Mouse (Mus musculus) adrenal gland, postnatal 36 days (tissue): ENCODE results near the gene Epb41l4b. TPM values are rescaled to one million over a fixed set of nuclear protein-coding genes. Genes with fewer than 3 reads are reported as not detected.

Source experiments
- DNase-seq, 2 experiments: peaks; one replicate each; pipeline ENCODE4 v3.0.0; 2021; ENCODE audit warnings: mixed read lengths in 1 of 2
- total RNA-seq, 2 experiments: library from RNA; stranded (reverse); gene quantifications; 2 replicates each; pipeline ENCODE4 v1.2.3; 2021

Gene Epb41l4b
- total RNA-seq, 2 experiments from 2014 or later, result 1.7 to 2.1 TPM

DNA sequence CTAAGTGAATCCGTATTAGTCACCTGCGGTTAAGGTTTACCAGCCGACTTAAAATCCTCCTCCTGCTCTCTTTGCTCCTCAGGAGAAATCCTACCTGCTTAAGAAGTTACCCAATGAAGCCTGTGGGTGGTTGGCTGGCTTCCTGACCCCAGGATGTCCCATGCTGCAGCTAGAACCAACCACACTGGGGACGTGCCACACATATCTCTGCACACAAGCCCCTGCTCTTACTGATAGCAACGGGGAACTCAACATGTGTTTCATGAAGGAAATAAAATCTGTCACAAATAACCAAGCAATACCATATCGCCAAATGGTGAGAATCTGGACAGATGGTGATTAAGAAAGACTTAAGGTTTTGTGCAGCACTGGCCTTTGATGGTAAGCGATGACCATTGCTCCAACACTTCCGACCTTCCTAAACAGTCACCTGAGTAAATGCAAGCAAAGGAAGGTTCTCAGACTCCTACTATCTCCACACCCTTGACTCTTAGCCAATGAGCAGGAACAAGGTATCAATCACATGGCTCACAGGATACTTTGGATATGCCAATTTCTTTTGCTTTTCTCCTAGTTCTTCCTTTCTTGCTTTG lies 131.7 kb downstream of the Epb41l4b start:
- no peak for DNase-seq

DNA sequence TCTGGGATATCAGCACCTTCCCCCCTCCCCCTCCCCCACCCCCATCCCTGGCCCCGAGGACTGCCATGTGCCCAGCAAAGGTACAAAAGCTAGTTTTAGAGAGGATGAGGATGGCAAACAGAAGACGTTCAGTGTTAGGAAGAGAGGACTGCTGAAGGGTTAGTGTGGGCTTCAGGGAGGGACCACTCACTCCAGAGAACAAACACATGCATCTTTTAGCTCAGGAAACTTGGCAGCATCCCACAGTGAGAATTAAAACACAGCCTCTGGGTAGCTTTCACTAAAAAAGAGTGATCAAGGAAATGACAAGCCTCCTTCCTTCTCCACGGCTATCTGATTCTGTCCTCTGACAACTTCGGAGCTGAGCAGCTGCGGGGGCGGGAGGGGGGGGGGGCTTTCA lies 132.3 kb downstream of the Epb41l4b start:
- no peak for DNase-seq

DNA sequence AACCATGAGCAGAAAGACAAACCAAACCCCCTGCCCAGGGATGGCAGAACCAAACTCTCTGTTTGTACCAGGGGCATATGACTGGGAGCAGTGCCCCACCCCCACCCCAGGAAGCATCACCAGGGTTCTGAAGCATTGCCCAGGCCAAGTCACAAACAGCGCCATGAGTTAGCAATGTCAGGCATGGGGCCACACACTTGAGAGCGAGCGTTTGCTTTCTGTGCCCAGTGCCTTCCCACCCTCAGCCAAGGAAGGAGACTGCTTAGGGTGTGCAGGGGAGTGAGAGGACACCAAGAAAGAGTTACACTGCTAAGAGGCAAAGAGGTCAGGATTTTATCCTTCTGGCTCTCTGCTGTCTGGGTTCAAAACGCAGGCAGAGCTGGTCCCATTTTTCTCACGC lies 132.8 kb downstream of the Epb41l4b start:
- DNase-seq, result no peak

DNA sequence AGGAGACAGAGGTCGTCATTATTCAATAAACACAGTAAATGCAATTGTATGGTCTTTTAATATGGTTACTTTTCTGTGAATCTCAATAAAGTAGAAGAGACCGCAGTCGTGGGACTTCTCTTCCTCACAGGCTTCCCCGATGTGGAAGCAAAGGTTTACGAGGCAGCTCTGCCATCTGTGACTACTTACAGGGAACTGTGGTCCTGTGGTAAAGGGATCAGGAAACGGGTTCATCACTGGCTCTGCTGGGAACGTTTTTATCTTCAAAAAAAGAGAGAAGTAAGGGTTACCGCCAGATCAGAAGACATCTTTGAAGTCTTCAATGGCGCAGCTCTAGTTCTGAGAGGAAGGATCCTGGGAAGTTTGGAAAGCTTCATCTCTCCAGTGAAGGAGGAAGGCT lies 135.5 kb downstream of the Epb41l4b start:
- no peak for DNase-seq

DNA sequence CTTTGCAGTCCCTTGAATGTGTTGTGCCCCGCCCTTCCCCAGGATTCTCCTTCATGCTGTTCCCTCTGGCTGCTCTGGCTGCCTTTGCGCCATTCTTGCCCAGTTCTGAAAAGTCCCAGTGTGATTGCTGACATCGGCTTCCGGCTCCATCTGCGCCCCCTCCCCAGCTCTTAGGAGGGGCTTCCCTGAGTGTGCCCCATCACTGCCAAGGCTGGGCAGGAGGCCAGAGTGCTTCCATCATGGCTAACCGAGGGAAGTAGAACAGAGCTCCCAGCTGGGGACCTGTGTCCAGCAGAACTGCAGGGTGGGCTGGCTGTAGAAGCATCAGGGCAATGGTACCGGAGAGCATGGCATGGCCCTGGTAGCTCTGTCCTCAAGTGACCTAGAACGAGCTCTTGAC lies 138.2 kb downstream of the Epb41l4b start:
- DNase-seq, result no peak

DNA sequence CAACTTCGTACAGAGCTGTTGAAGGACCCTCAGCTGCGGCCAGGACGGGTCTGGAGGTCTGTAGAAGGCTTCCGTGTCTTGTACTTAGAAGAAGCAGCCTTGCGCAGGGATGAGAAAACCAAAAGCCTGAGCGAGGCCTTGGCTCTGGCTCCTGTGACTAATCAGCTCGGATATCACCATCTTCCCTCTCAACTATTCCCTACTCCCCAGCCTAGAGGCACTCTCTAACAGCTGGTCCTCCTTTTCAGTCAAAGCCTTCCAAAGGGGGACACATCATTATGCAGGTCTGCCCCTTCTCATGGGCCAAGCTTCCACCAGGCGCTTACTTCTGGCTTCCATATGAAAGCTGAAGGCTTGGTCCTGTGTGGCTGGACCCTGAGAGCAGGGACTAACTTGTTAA lies 139.4 kb downstream of the Epb41l4b start:
- no peak for DNase-seq

DNA sequence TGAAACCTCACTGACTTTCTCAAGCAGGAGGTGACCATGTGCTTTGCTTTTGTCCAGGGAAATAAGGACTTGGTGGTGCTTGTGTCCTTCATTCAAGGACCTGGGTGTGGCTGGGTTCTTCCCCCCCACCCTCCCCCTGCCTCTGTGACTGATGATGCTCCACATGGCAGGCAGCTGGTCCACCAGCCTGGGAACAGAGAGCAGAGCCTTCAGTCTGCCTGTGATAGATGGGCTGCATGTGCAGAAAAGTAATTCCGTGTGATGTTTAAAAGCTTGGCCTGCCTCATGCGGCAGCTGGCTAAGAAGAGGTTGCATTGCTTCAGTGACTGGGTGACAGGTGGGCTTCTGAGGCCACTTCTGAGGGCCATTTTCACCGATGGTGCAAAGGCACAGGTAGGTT lies 140.5 kb downstream of the Epb41l4b start:
- no peak for DNase-seq

DNA sequence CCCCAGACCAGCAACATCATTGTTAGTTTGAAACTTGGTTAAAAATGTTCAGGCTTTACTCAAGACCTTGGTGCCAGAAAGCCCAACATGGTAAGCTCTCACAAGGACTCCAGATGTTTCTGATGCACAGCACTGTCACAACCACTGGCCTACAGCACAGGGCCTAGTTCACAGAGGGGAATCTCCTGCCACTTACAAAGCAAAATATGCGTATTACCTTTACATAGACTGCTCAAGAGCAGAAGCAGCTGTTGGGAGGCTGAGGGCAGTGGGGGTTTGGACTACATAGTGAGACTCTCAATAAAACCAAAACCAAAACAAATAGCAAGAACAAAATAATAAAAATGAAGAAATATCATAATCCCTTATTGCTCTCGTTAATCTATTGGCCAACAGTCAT lies 141.8 kb downstream of the Epb41l4b start:
- DNase-seq, result no peak

DNA sequence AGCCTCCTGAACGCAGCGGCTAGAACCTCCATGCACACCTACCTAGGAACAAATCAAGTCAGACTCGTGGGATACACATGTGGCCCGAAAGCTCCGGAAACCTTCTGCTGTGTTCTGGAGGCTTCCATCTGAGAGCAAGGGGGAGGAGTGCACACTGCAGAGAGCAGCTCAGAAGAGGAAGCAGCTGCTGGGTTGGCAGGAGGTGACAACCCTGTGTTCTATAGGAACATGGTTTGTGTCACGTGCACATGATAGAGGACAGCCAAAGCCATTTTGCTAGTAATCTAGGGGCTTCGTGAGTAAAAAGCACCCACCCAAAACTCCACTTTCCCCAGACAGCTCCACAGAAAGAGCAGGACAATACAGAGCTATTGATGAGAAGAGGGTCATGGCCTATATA lies 149.9 kb downstream of the Epb41l4b start:
- DNase-seq, result no peak

DNA sequence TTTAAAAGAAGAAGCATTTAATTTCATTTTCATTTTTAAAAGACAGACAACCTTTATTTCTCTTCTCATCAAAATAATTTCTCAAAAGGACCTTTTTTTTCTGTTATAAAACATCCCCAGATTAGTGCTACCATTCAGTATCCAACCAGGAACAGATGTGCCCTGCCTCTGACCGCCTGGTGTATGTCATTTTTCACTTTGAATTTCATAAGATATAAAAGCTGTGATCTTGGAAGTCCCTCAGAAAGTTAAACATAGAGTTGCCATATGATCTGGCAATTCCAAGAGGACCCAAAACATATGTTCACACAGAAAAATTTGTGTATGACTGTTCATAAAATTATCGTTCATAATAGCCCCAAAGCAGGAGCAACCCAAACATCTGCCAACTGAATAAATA lies 151.3 kb downstream of the Epb41l4b start:
- no peak for DNase-seq

DNA sequence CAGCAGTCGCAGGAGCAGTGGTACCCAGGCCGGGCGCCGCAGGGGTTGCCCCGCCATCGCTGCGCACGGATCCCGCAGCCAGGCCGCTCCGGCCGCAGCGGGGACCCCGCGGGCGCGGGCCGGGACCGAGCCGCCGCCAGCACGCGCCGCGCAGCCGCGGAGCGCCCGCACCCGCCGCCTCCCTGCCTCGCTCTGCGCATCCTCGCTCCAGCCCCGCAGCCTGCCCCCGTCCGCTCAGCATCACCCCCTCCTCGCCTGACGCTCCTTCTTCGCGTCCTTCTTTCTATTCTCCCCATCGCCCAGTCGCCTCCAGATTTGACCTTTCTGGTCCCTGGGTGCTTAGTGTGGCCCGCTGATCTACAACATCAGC lies 153.0 kb downstream of the Epb41l4b start, which contains the start of gene Frrs1l:
Frrs1l (minus strand) TSS at position 177 of the 370 bp plus-strand sequence.
- peak; percentile 12 to 26 for DNase-seq

DNA sequence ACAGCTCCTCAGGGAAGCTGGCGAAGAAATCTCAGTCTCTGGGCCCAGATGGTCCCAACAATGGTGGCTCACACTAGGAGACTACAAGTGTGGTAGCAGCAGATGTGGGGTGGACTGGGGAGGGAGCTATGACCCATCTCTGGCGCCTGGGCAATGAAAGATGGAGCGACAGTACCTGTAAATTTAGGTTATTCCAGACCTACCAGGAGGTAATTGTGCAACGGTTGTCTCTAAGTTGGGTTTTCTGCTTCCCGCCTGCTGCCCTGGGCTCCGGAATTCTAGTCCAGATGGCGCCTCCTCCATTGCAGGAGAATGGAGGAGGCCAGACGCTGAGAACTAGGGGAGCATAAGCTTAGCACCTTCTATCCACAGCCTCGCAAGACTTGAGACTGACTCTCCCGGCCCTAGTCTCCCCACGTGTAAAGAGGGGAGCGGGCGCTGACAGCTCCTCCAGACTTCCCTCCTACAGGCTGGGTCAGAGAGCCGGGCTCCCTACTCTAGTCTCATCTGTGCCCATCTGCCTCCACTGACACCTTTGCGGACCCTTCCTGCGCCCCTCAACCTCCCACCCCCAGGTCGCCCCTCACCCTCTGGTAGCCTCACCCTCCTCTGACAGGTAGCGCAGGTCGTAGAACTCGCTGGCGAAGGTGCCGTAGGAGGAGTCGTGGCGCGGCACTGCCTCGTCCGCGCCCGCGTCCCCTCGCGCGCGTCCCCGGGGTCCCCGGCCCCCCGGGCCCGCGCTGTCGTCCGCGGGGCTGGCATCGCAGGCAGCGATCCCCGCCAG lies 153.6 kb downstream of the Epb41l4b start:
- DNase-seq, result no peak

DNA sequence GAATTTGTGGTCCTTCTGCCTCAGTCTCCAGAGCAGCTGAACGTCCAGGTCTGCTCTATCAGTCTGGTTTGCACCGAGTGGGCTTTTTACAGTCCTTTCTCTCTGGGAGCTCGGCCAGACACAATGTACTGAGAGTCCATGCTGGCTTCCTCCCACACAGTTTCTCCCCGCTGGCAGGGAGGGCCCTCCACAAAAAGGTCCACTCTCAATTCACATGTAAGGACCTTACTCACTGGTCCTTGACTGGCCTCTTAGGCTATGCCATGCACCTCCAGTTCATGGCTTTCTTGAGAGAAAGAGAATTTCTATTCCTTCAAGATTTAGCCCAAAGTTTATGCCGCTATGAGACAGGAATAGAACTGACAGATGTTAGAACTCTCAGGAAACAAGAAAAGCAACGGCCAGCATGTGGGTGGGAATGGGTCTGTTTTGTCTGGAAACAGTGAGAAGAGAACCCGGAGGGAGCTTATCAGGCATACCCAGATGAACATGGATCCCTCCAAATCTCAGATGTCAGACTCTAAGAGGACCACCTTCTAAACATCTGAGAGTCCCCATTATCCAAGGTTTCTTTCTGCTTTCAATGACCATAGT lies 177.6 kb downstream of the Epb41l4b start:
- DNase-seq, result no peak

DNA sequence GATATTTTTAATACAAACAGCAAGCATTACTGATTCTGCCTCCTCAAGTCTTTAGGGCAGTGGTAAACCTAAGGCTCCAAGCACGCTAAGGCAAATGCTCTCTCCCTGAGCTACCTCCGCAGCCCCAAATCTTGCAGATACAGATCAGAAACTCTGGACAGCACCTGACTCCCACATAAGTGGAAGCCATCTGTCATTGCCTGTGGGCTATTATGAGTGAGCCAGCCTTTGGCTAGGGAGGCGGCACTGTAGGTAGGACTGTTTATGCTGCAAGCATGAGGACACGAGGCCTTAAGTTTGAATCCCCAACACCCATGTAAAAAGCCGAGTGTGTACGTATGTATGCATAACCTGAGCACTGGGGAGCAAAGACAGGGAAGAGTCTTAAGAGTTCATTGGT lies 179.6 kb downstream of the Epb41l4b start:
- no peak for DNase-seq

DNA sequence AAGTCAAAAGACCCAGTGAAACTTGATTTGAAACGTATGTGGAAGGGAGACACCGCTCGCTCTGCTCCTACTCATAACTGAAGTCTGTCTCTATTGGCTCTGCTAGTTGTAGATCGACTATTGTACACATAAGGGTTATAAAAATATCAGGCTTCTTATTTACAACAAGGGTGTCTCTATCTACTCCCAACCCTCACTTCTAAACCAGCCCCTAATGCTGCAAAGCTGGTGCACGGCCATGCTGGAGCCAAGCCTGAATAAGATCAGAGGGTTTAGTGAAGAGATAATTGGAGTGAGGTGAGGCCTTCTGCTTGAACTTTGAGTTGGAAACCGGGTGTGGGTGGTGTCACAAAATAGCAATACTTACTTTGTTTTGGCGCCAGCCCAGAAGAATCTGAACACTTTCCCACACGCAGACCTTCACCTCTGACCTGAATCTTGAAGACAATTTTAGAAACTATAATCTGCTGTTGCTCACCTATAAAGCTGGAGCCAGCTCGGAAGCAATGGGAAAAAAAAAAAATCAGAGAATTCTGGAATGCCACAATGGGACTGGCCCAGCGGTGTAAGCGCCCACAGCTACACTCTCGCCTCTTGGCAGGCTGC lies 181.8 kb downstream of the Epb41l4b start:
- peak in 1 of 2 experiments; percentile 3 for DNase-seq

DNA sequence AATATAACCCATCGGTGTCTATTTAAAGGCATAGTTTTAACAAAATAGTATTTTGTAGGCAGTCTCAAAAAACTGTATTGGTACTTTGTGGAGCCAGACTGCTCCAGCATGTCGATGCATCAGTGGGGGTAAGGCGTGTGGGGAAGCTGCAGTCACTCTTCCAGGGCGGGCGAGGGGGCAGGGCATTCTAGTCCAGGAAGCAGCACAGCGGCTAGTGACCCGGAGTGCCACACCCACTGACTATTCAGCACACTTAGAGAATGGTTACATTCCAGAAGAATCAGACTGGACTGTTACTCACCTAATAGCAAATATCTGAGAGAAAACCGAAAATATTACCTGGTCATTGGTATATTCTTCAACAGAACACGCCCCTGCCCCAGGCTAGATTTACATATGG lies 185.7 kb downstream of the Epb41l4b start:
- no peak for DNase-seq

DNA sequence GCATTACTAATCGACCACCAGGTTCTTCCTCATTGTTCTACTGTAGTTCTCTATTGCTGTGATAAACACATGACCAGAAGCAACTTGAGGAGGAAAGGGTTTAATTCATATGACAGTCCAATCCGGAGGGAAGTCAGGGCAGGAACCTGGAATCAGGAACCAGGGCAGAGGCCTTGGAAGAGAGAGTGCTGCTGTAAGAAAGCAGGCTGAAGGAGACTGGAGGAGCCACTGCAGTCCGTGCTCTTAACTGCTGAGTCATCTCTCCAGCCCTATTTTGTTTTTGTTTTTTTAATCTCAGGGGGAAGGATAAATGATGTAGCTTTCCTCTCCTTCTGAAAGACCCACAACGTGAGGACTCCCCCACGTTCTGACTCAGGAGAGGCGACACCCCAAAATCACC lies 190.0 kb downstream of the Epb41l4b start:
- no peak for DNase-seq

DNA sequence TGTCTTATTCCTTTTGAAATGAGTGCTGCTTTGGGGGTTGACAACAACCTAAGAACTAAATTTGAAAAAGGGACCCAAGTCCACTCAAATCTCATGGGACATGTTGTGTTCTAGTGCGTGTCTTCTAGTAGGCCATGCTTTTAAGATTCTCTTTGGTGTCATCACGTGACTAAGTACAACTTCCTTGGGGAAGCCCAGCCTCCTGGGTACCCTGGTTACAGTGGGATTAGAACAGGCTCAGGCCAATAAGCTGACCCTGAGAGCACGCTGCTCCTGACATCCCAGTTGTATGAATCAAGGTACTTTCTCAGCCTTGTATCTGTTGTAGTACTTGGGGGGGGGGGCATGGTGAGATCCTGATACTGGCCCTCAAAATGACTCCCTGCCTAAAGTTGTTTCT lies 191.5 kb downstream of the Epb41l4b start:
- DNase-seq, result no peak

DNA sequence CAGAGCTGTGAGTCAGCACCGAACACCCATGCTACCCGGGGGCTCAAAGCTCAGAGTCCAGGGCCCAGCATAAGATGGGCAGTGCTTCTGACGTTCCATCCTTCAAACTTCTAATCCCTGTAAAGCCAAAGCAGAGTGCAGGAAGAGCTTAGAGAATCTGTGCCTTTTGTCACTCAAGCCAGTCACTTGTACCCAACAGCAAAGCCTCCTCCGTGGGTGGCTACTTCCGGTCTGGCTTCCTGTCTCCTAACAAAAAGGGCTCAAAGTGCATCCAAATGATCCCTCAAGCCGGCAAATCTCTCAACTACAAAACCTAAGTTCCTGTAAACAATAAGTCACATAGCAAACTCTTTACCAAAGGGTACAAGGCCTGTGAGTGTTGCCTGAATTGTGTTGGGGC lies 193.7 kb downstream of the Epb41l4b start:
- no peak for DNase-seq

DNA sequence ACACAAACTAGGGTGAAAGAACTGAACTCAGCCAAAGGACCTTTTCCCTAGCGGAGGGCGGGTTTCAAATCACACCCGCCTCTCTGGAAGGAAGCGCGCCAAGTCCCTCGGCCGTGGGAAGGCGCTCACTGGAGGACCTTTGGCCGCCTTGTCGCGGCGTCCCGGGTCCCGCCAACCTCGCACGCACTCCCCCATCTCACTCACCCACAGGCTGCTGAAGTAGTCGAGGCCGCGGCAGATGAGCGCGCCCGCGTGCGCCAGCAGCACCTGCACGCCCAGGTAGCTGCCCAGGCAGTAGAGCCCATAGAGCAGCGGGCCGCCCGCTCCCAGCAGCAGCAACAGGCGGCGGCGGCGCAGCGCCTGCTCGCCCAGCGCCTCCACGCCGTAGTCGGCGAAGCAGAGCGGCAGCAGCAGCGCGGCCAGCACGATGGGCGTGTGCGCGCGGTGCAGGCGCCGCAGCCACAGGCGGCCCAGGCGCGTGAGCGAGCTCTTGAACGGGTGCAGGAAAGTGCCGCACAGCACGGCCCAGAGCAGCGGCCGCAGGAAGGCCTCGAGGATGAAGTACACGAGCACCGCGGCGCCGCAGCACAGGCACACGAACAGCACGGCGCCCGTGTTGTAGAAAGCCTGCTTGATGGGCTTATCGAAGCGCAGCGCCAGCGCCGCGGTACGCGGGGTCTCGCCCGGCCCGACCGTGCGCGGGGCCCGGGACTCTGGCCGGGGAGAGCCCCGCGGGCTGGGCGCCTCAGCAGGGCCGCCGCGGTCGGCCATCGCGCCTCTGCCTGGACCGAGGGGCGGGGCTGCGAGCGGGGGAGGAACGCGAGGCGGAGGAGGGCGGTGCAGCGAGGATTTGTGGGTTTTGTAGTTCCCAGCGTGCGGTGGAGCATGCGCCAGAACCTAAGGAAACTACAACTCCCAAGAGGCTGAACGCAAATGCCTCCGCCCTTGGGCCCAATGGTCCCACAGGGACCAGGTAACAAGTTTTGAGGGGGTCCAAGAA lies 196.3 kb downstream of the Epb41l4b start, which contains the start of gene Tmem245:
Tmem245 (minus strand) TSS at position 797 of the 1,000 bp plus-strand sequence.
- peak; percentile 96 to 99 for DNase-seq

DNA sequence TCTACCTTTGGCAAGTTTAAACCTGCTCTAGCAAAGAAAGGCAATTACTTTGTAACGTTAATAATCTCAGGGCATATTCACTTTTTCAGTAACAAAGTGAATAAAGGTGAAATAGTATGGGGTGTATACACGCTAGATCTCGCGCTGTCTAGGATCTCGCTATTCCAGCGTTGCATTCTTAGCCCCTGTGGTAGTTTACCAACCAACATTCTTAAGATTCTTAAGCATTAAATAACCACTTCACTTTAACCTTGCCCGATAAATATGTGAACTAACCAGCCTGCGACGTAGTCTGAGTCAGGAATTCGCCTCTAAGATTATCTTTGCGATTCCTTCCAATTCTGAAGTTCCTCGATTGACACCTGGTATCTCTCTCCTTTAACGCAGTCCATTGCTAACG lies 197.1 kb downstream of the Epb41l4b start:
- no peak for DNase-seq

DNA sequence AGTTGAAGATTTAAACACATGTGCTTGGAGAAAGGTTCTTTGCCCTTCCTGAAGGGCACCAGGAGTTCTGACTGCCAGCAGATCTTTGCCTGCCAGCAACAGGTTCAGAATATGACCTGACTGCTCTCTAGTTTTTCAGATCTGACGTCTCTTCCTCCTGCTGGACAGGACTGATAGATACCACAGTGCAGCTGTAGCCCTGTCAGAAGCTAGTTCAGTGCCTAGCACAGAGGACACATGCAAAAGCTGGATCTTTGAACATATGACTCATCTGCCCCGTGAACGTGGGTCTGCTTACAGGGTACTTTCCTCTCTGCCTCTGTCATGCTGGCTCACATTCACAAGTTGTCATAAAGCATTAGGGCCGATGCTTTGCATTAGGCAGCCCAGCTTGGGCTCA lies 199.0 kb downstream of the Epb41l4b start:
- peak in 1 of 2 experiments; percentile 30 for DNase-seq
